Mouse (Mus musculus) bone marrow macrophage, adult 2 months (primary cell): Measurements from ENCODE around the gene Nectin1.

Experiments used
- CTCF ChIP-seq: IDR thresholded peaks from 2 replicates; pipeline ENCODE4 v1.5.1; 2012; ENCODE audit warnings: low read depth, mild to moderate bottlenecking, low read length, moderate library complexity
- POLR2A ChIP-seq: IDR thresholded peaks from 2 replicates; pipeline ENCODE4 v1.6.1; 2012; ENCODE audit warnings: mild to moderate bottlenecking, low read depth, low read length, borderline replicate concordance

DNA sequence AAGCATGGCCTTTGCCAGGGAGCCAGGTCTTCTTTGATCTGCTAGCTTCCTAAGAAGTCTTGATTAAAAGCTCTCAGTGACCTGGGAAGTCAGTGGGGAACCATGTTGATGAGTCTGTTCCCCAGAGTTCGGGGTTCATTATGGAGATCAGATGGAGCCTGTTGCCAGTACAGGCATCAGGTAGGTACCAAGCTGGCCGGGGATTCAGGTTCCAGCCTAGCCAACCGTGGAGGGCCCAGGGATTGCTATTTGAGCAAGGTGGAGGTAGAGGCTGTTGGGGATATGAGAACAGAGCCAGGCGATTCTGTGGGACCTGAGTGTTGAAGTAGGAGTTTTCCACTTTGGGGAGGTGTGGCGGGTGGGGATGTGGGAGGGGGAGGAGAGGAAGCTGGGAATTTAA is 30.6 kb downstream of the Nectin1 start:
- no peak for TF ChIP-seq CTCF
- TF ChIP-seq POLR2A: no peak
